Mouse (Mus musculus): ENCODE results near the gene Pgbd5.
A peak's percentile ranks its signal among the peaks of the same experiment; 100 is the strongest.

The Pgbd5 gene

DNA sequence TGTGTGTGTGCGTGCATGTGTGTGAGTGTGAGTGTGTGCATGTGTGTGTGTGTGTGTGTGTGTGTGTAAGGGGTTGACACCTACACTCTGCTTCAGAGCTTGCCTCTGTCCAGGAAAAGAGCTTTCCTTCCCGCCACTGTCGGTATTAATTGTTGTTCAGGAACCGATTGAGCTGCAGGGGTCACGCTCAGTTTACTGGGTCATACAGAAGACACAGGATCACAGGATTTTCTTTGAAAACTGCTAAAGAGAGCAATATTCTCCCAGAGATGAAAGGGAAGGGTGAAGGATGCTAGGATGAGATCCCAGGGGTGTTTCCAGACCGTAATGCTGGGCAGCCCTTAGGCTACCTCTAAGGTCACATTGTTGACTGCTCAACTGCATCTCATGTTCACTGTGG lies at the start of gene Pgbd5:
Pgbd5 (minus strand) TSS at position 101 of the 400 bp plus-strand sequence.
- DNase-seq (ENCODE audit: low read depth) = no peak

GRCm38 (mm10) chr8:124483356-124484115 lies 44.1 kb upstream of the Pgbd5 start:
- DNase-seq (ENCODE audit: low read depth) = no peak

DNA sequence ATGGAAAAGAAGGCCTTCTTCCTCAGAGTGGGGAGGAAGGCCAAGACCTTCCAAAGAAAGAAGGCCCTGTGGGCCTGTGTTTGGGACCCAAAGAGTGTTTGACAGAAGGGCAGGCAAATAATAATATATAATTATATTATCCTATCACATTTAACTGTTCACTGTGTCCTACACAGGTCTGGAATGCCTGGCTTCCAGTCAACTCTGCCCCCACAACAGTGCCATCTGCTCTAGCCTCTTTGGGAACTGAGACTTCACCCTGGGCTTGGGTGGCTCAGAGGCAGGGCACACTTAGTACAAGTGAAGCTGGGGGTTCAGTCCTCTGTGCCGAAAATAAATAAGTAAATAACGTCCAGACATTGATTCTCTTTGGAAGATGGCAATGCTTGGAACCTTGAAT lies 43.3 kb upstream of the Pgbd5 start:
- no peak for DNase-seq (ENCODE audit: low read depth)

GRCm38 (mm10) chr8:124480321-124480720 lies 40.9 kb upstream of the Pgbd5 start:
- no peak for DNase-seq (ENCODE audit: low read depth)

- no peak for DNase-seq (ENCODE audit: low read depth)
Measured at GRCm38 (mm10) chr8:124479251-124479650, 39.8 kb upstream of the Pgbd5 start.

- no peak for DNase-seq (ENCODE audit: low read depth)
Measured at GRCm38 (mm10) chr8:124476701-124477100, 37.2 kb upstream of the Pgbd5 start.

DNA sequence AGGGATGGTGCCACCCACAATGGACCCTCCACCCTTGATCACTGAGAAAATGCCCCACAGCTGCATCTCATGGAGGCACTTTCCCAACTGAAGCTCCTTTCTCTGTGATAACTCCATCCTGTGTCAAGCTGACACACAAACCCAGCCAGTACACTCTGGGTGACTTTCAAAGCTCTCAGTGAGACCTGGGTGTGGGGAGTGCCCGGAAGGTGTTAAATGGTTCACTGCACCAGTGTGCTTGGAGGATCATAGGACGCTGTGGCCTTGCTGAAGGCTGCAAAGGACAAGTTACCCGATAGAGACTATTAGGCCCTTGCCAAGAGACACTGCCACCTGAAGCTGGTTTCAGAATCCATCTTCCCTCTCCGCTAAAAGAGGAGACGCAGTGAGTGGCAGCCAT lies 36.2 kb upstream of the Pgbd5 start:
- DNase-seq (ENCODE audit: low read depth) = no peak

DNA sequence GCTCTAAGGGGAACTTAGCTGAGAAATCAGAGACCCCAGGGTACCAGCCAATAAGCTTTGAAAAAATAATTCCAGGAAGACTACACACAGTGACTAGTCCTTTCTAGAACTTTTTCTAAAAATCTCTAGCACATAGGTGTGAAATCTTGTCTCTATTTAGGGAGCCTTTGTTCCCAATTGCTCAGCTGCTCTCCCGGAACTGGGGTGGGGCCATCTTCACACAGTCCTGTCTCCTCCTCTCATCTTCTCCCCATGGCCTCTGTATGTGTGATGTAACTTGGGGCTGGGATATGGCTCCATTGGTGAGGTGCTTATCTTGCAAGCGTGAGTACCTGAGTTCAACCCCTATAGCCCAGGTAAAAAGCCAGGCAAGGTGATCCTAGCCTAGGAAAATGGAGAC lies 25.2 kb upstream of the Pgbd5 start:
- no peak for DNase-seq (ENCODE audit: low read depth)

GRCm38 (mm10) chr8:124463111-124463510 lies 23.7 kb upstream of the Pgbd5 start:
- no peak for DNase-seq (ENCODE audit: low read depth)

DNA sequence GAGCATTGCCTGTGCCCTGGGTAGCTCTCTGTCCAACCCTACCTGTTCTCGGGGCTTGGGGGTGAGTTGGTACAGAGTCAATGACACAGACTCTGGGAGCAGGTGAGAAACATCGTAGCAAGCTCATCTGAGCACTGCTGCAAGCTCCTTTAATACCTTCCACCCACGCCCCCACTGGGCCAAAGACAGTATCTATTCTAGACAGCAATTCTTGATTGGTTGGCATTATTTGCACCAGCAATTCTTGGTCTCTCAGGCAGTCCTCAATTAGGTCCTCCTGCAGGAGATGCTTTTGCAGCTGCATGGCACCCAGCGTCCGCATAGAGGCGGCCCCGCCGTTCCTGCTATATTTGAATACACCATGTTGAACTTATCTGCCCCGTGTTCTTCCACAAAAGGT lies 22.7 kb upstream of the Pgbd5 start:
- no peak for DNase-seq (ENCODE audit: low read depth)

DNA sequence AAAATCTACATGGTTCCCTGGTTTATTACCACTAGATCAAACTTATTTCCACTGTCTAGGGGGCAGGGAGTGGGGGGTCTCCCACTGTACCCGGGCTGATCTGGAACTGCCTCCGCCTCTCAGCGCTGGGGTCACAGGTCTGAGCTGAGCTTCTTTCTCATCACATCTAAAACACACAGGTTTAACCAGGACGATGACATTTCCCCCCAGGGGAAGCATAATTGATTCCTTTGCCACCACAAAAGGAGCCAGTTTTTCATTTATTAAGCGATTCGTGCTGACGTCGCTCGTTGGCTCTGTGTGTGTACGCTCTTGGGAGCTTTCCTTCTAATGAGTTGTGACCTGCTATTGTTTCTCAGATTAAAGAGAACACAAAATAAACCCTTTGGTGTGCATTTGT lies 21.6 kb upstream of the Pgbd5 start:
- no peak for DNase-seq (ENCODE audit: low read depth)

- DNase-seq (ENCODE audit: low read depth) = no peak
Measured at GRCm38 (mm10) chr8:124460660-124461059, 21.2 kb upstream of the Pgbd5 start.

- no peak for DNase-seq (ENCODE audit: low read depth)
Measured at GRCm38 (mm10) chr8:124459627-124460026, 20.2 kb upstream of the Pgbd5 start.

- DNase-seq (ENCODE audit: low read depth) = no peak
Measured at GRCm38 (mm10) chr8:124455359-124455758, 15.9 kb upstream of the Pgbd5 start.

- no peak for DNase-seq (ENCODE audit: low read depth)
Measured at GRCm38 (mm10) chr8:124450192-124450895, 10.9 kb upstream of the Pgbd5 start.

DNA sequence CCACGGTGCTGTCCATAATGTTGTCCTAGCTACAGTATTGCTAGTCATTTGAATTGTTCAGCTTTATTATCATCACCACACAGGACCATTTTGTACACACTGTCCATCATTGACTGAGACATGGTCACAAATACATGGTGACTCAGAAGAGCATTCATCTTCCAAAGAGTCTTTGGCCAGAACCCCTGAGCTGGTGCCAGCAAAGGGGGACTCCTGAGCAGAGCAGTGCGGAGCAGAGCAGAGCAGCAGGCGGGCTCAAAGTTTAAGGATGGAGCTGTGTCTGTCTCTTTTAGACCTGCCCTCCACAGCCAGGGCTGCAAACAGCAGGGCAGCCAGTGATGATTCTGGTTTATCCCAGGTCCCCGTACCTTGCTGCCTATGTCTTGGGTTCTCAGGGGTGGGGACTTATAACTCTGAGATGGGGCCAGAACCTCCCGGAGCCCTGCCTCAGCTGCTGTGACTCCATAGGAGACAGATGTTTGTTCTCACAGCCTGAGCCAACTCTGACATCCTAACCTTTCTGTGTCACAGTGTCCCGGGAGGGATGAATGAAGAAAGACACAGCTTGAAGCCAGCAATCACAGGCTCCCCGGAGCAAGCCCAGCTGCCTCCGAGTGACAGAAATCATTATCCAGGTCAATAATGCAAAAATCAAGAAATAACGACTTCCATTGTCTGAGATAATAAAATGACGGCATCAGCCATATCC lies 9.7 kb upstream of the Pgbd5 start:
- no peak for DNase-seq (ENCODE audit: low read depth)

DNA sequence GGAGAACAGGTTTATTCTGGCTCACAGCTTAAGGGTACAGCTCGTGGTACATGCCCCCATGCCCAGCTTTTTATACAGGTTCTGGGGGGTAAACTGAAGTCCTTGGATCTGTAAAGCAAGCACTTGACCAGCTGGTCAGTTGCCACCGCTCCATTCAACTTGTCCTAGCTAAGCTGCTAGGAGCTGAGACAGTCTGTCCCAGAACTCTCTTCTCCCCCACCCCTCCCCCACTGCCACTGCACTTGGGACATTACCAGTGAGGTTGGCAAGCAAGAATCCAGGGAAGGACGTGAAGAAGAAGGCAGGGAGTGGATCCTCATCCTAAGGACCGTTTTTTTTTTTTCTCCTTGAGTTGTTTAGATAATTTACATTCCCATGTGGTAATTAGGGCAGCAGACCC lies 2.7 kb downstream of the Pgbd5 start:
- DNase-seq (ENCODE audit: low read depth) = no peak

DNA sequence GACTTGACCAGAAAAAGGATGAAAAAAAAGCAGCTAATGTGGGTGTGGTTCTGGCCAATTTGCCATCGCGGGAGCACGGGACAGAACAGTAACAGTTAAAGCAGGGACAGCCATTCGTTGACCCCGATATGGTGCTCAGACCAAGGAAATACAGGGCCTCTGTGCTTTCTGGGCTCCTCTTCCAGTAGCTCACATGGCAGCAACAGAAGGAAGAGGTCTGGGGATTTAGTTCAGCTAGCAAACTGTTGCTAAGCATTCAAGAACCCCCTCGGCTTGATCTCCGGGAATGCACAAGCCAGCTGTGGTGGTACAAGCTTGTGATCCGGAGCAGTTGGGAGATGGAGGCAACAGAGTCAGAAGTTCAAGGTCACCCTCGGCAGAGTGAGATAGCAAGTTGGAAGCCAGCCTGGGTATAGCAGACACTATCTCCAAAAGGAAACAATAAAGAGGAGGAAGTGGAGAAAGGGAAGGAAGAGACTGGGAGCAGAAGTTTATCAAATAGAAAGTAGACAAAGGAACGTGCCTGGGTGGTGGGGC lies 3.7 kb downstream of the Pgbd5 start:
- DNase-seq (ENCODE audit: low read depth) = no peak

DNA sequence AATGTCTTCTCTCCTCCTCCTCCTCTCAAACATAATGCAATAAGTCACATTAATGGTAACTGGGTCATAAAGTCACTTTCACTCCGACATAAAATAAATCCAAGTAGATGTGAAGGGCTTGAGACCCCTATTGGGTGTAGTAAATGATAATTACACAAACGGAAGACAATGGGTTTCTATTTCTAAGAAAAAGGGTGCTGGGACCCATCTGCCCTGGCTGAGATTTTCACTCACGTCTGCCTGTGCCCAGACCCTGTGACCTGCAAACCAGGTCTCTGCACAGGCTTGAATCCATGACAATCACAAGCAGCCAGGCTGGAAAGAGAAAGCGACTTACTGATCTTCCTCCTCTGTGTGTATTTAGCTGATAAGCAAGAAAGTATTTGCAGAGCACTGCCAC lies 4.3 kb downstream of the Pgbd5 start:
- no peak for DNase-seq (ENCODE audit: low read depth)

GRCm38 (mm10) chr8:124434126-124434790 lies 5.2 kb downstream of the Pgbd5 start:
- DNase-seq (ENCODE audit: low read depth) = peak; percentile 86

GRCm38 (mm10) chr8:124433451-124434125 lies 5.9 kb downstream of the Pgbd5 start:
- DNase-seq (ENCODE audit: low read depth) = no peak

DNA sequence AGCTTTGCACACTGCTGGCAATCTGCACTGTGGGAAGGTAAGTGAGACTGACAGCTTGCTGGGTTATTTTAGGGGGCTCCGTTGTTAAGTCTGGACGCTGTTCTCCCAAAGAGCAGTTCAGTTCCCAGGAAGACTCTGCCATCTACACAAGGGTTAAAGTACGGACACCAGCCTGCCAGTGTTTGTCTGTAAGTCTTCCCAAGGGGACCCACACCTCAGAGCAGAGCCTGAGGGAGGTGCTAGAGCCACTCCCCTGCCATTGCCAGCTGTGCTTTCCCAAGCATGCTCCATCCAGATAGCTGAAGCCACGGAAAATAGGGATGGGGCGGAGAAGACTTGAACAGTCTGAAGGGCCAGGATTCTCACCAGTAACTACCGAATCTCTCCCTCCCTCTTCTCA lies 8.6 kb downstream of the Pgbd5 start:
- DNase-seq (ENCODE audit: low read depth) = no peak
